Mouse (Mus musculus) kidney, adult 2 months (tissue): Measurements from ENCODE around the gene Steap3. TPM values are rescaled to one million over a fixed set of nuclear protein-coding genes. Genes with fewer than 3 reads are reported as not detected.
"Not testable (repeated sequence)": the region's sequence is repeated elsewhere in the genome, so short reads cannot be mapped to it uniquely, and the experiment has no call there.

Source experiments
- DNase-seq: peaks from one replicate; pipeline ENCODE4 v3.0.0; 2021
- H3K27ac ChIP-seq: fragments of 200-500 bp; 2 replicates; pipeline ENCODE4 v1.5.1; 2012; ENCODE audit warnings: low read depth, low read length, control low read depth, inconsistent platforms; ENCODE audit not compliant: insufficient read depth
- H3K27me3 ChIP-seq: fragments of 200-500 bp; replicated peaks from 2 replicates; pipeline ENCODE4 v1.6.1; 2012; ENCODE audit warnings: mild to moderate bottlenecking, moderate library complexity, low read length, inconsistent platforms; ENCODE audit not compliant: control insufficient read depth, insufficient read depth
- H3K36me3 ChIP-seq: fragments of 200-500 bp; 2 replicates; pipeline ENCODE4 v1.6.1; 2012; ENCODE audit warnings: mild to moderate bottlenecking, moderate library complexity, low read length, inconsistent platforms; ENCODE audit not compliant: control insufficient read depth, insufficient read depth
- H3K4me1 ChIP-seq: fragments of 200-500 bp; 2 replicates; pipeline ENCODE4 v1.6.1; 2011; ENCODE audit warnings: low read length; ENCODE audit not compliant: control insufficient read depth, insufficient read depth
- H3K4me3 ChIP-seq: fragments of 200-500 bp; 2 replicates; pipeline ENCODE4 v1.5.1; 2011; ENCODE audit warnings: mild to moderate bottlenecking, low read depth, low read length, control low read depth; ENCODE audit not compliant: insufficient read depth
- CTCF ChIP-seq: fragments of 200-500 bp; conservative IDR thresholded peaks from 2 replicates; pipeline ENCODE4 v1.5.1; 2011; ENCODE audit warnings: low read depth, mild to moderate bottlenecking, control low read depth, low read length, moderate library complexity, mixed read lengths; ENCODE audit not compliant: insufficient read depth, insufficient read length
- POLR2A ChIP-seq: fragments of 200-500 bp; IDR thresholded peaks from one replicate; pipeline ENCODE4 v1.6.1; 2011; ENCODE audit warnings: low read depth, low read length, control low read depth
- WGBS: fragments of 180-500 bp; shearing (Covaris S2); methylation state at CpG from one replicate; pipeline ENCODE4 v1.1.7; 2018; 5-methylcytosine and 5-hydroxymethylcytosine counted together
- polyA plus RNA-seq: library from polyadenylated mRNA; depleted of rRNA; stranded (reverse); fragments of >200 nt; gene quantifications from 2 replicates; pipeline ENCODE4 v1.2.3, GENCODE M21; 2012

Gene Steap3
- polyA plus RNA-seq, 1 experiment: 25.1 TPM

GRCm38 (mm10) chr1:120287679-120288078, 15.2 kb upstream of the Steap3 start:
- DNase-seq: no peak
- TF ChIP-seq CTCF (no peak), POLR2A (no peak)
- 30% methylated on average over 4 of the region's 4 CpGs for WGBS
- Histone ChIP-seq H3K27ac (no peak overlapping the region), H3K4me1 (no peaks in the 10 kb centered on the region), H3K36me3 (no peaks in the 10 kb centered on the region), H3K4me3 (no peak overlapping the region), H3K27me3 (no peaks in the 10 kb centered on the region)

GRCm38 (mm10) chr1:120276058-120276457, 3.6 kb upstream of the Steap3 start:
- H3K4me1 ChIP-seq, H3K27me3 ChIP-seq, H3K36me3 ChIP-seq, H3K27ac ChIP-seq, H3K4me3 ChIP-seq, DNase-seq: not testable (repeated sequence)
- 89% methylated on average over 1 of the region's 1 CpGs for WGBS

- TF ChIP-seq POLR2A (no peak), CTCF (no peak)
- H3K4me1 ChIP-seq: no peaks in the 10 kb centered on the region
- H3K4me3 ChIP-seq: no peak overlapping the region
- H3K27ac ChIP-seq: no peak overlapping the region
- no peaks in the 10 kb centered on the region for H3K36me3 ChIP-seq
- 78% methylated on average over 3 of the region's 3 CpGs for WGBS
- no peak for DNase-seq
- H3K27me3 ChIP-seq: no peaks in the 10 kb centered on the region
These were observed 2.7 kb upstream of the Steap3 start for GRCm38 (mm10) chr1:120275224-120275623.

DNA sequence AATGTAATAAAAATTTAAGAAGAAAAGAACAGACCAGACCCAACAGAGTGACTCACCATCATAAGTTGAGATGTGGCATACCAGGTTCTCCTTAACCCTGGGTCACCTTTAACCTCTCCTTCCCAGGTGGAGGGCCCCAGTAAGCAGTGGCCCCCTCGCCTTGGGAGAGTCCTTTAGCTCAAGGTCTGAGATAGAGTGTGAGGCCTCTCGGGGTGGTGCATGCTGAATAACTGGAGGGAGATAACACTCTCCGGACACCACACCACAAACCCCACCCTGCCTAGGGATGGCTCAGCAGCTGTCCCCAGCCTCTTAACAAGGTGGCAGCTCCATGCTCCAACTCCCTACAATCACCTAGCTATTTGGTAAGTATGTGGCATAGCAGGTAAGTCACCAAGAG, 1.6 kb downstream of the Steap3 start:
- Histone ChIP-seq H3K27ac (no peak overlapping the region), H3K36me3 (no peaks in the 10 kb centered on the region), H3K4me1 (no peaks in the 10 kb centered on the region), H3K4me3 (no peak overlapping the region), H3K27me3 (no peaks in the 10 kb centered on the region)
- no peak for DNase-seq
- 83% methylated on average over 3 of the region's 3 CpGs for WGBS
- TF ChIP-seq CTCF (no peak), POLR2A (no peak)

- H3K4me3 ChIP-seq: no peak overlapping the region
- no peaks in the 10 kb centered on the region for H3K27me3 ChIP-seq
- TF ChIP-seq CTCF (no peak), POLR2A (no peak)
- H3K27ac ChIP-seq: no peak overlapping the region
- H3K36me3 ChIP-seq: no peaks in the 10 kb centered on the region
- no peak for DNase-seq
- H3K4me1 ChIP-seq: no peaks in the 10 kb centered on the region
- WGBS: 64% methylated on average over 7 of the region's 7 CpGs
These were observed 2.4 kb downstream of the Steap3 start for GRCm38 (mm10) chr1:120270115-120270514.

- no peak overlapping the region for H3K27ac ChIP-seq
- TF ChIP-seq CTCF (no peak), POLR2A (no peak)
- H3K36me3 ChIP-seq: no peaks in the 10 kb centered on the region
- H3K27me3 ChIP-seq: no peaks in the 10 kb centered on the region
- H3K4me1 ChIP-seq: peaks cover 4% of the 10 kb centered on the region; the same call in 1 of the 2 replicates
- no peak for DNase-seq
- WGBS: over 99% methylated on average over 3 of the region's 3 CpGs
- H3K4me3 ChIP-seq: no peak overlapping the region
These were observed 4.9 kb downstream of the Steap3 start for GRCm38 (mm10) chr1:120267631-120268030.

DNA sequence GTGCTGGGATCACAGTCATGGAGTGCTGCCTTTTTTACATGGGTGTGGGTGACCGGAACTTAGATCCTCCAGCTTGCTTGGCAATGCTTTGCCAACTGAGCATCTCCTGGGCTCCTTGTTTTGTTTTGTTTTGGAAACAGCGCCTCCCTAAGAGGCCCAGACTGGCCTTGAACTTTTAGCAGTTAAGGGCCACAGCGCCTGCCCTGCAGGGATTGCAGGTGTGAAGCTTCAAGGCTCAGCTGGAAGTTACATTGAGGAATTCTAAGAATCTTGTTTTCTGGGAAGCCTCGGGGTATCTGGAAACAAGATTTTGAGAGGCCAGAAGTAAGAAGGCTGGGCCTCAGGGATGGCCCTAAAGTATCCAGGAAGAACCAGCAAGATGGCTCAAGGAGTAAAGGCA, 6.0 kb downstream of the Steap3 start:
- 66% methylated on average over 4 of the region's 4 CpGs for WGBS
- Histone ChIP-seq H3K4me3 (no peak overlapping the region), H3K4me1 (peaks cover 4% of the 10 kb centered on the region; the same call in 1 of the 2 replicates), H3K36me3 (no peaks in the 10 kb centered on the region), H3K27ac (no peak overlapping the region), H3K27me3 (no peaks in the 10 kb centered on the region)
- DNase-seq: no peak
- TF ChIP-seq CTCF (no peak), POLR2A (no peak)

DNA sequence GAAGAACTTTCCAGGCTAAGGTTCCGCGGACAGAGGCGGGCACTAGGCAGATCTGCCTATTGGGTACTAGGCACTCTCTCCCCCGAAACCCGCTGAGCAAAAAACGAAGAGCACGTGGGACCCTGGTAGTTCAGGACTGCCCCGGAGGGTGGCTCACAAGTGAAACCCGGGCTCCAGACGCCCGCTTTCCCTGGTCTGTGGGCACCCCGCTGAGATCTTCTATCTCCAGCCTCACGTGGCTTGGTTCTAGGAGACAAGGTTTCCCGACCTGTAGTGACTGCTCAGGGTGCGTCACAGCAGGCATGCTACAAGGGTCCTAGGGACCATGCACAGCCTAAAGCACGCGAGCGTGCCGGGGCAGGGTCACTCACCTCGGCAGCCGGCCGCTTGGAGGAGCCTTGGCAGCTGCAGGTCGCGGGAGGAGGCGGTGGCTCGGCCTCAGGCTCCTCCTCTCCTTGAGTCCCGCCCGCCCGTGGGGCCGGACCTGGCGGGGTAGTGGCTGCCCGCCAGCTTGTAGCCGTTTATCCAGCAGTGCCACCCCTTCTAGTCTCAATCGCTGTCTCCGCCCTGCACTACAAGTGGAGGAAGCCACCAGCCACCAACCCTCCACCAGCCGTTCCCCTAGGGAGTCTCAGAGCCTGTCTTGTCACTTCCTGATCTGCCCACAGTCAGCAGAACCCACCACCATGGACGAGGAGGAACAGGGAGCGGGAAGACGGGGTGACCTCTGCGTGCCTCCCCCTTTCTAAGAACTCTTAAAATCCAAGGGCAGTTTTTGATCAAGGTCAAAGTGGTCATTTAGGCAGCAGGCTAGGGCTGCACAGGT, 7.4 kb downstream of the Steap3 start:
- WGBS: 1% methylated on average over 40 of the region's 40 CpGs
- Histone ChIP-seq H3K36me3 (no peaks in the 10 kb centered on the region), H3K27me3 (no peaks in the 10 kb centered on the region), H3K4me1 (peaks cover 4% of the 10 kb centered on the region; the same call in 1 of the 2 replicates), H3K4me3 (peak overlapping the region; percentile 65), H3K27ac (no peak overlapping the region)
- TF ChIP-seq CTCF (no peak), POLR2A (peak; percentile 29)
- DNase-seq: peak; percentile 95
